Mouse (Mus musculus) heart, postnatal 0 days (tissue): Measurements from ENCODE around the gene Gpr26. TPM values are rescaled to one million over a fixed set of nuclear protein-coding genes. Genes with fewer than 3 reads are reported as not detected.

Experiments used
- ATAC-seq: fragments of 200-750 bp; cut with Nextera tagmentation; 2 replicates; pipeline ENCODE4 v1.8.0; 2017; ENCODE audit warnings: low read depth, moderate number of reproducible peaks, moderate library complexity; ENCODE audit not compliant: insufficient read depth
- DNase-seq: peaks from one replicate; pipeline ENCODE4 v3.0.0-alpha.2; 2016; ENCODE audit warnings: low spot score
- H3K27ac ChIP-seq: fragments of 300-500 bp; sonication (generic); 2 replicates; pipeline ENCODE4 v1.5.1; 2014; ENCODE audit warnings: low read depth, mild to moderate bottlenecking
- H3K27me3 ChIP-seq: fragments of 300-500 bp; sonication (generic); 2 replicates; pipeline ENCODE4 v1.6.1; 2014; ENCODE audit warnings: low read length, mixed read lengths; ENCODE audit not compliant: control insufficient read depth, insufficient read depth
- H3K36me3 ChIP-seq: fragments of 300-500 bp; sonication (generic); replicated peaks from 2 replicates; pipeline ENCODE4 v1.6.1; 2014; ENCODE audit warnings: low read length, mixed read lengths; ENCODE audit not compliant: control insufficient read depth, insufficient read depth
- H3K4me1 ChIP-seq: fragments of 300-500 bp; sonication (generic); 2 replicates; pipeline ENCODE4 v1.6.1; 2014; ENCODE audit warnings: antibody characterized with exemption; ENCODE audit not compliant: control insufficient read depth, insufficient read depth
- H3K4me2 ChIP-seq: fragments of 300-500 bp; sonication (generic); 2 replicates; pipeline ENCODE4 v1.6.1; 2014; ENCODE audit warnings: low read depth, mild to moderate bottlenecking, low read length, moderate library complexity
- H3K4me3 ChIP-seq: fragments of 300-500 bp; sonication (generic); 2 replicates; pipeline ENCODE4 v1.5.1; 2014; ENCODE audit warnings: low read depth, low read length
- H3K9ac ChIP-seq: fragments of 300-500 bp; sonication (generic); replicated peaks from 2 replicates; pipeline ENCODE4 v1.6.1; 2014; ENCODE audit warnings: low read depth, low read length, mixed read lengths
- H3K9me3 ChIP-seq: fragments of 300-500 bp; sonication (generic); replicated peaks from 2 replicates; pipeline ENCODE4 v1.6.1; 2016; ENCODE audit warnings: low read length; ENCODE audit not compliant: control insufficient read depth
- CTCF ChIP-seq: IDR thresholded peaks from 2 replicates; pipeline ENCODE4 v1.5.1; 2016; ENCODE audit warnings: antibody characterized with exemption, control low read depth, low read depth
- EP300 ChIP-seq: IDR thresholded peaks from 2 replicates; pipeline ENCODE4 v1.6.1; 2016; ENCODE audit warnings: antibody characterized with exemption, low read depth
- WGBS: fragments of 180-500 bp; shearing (Covaris S2); extraction: QIAGEN DNeasy Blood & Tissue Kit; methylation state at CpG from one replicate; pipeline ENCODE4 v1.1.7; 2014; 5-methylcytosine and 5-hydroxymethylcytosine counted together
- polyA plus RNA-seq: library from polyadenylated mRNA; unstranded; fragments of >200 nt; fragmentation: Nextera tagmentation; extraction: Ambion mirVana; gene quantifications from 2 replicates; pipeline ENCODE4 v1.2.1, GENCODE M21; 2015
- total RNA-seq: library from RNA; depleted of rRNA; stranded (reverse); fragments of >200 nt; gene quantifications from 2 replicates; pipeline ENCODE4 v1.2.3, GENCODE M21; 2014; ENCODE audit warnings: low replicate concordance

The Gpr26 gene
- total and polyA plus RNA-seq, 2 experiments from 2014 or later = not detected

DNA sequence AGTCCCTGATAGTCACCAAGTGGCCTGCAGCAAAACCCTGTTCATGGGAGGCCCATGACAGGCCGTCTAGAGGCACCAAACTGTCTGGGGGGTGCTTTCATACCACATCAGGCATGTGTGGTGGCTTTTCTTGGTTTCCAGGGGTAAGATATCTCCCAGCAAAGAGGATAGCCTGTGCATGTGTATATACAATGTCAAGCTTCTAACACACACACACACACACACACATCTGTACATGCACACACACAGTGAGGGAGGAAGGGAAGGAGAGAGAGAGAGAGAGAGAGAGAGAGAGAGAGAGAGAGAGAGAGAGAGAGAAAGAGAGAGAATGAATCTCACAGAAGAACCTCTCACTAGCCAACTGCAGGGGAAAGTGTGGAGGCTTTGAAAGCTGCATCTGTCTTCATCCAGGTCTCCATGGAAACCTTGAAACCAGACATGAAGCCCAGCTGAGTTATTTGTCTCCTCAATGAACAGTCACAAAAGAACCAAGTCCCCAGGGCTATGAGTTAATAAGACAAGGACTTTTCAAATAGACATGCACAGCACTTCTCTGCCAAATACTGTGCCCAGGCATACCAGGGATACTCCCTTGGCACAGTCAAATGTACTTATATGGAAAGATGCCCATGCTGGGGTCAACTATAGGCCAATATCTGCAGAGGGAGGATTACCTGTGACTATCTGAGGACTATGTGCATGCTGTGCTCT is 46.9 kb downstream of the Gpr26 start:
- Histone ChIP-seq H3K27me3 (no peaks in the 10 kb centered on the region), H3K36me3 (no peaks in the 10 kb centered on the region), H3K4me3 (no peak overlapping the region), H3K4me2 (no peak overlapping the region), H3K9me3 (no peaks in the 10 kb centered on the region), H3K9ac (no peak overlapping the region), H3K4me1 (no peaks in the 10 kb centered on the region), H3K27ac (no peak overlapping the region)
- DNase-seq = no peak
- no peak for ATAC-seq
- no peak for TF ChIP-seq EP300
- no peak for TF ChIP-seq CTCF
- 17% methylated on average over 1 of the region's 1 CpGs for WGBS

DNA sequence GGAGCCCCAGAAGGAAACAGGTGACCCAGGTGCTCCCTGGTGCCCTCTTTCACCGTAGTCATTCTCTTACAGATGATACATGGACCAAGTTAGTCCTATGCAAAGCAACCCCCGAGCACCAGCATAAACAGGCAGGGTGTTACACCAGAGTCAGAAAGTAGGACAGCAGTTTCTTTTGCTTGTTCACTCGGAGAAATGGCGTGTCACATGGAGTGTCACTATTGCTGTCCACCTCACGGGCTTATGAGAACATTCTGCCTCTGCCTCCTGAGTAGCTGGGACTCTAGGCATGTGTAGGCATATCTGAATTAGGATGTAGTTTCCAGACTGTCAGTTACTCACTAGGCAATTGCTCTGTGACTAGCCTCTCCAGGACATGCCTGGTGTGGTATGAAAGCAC is 47.7 kb downstream of the Gpr26 start:
- 67% methylated on average over 5 of the region's 5 CpGs for WGBS
- TF ChIP-seq CTCF (no peak), EP300 (no peak)

DNA sequence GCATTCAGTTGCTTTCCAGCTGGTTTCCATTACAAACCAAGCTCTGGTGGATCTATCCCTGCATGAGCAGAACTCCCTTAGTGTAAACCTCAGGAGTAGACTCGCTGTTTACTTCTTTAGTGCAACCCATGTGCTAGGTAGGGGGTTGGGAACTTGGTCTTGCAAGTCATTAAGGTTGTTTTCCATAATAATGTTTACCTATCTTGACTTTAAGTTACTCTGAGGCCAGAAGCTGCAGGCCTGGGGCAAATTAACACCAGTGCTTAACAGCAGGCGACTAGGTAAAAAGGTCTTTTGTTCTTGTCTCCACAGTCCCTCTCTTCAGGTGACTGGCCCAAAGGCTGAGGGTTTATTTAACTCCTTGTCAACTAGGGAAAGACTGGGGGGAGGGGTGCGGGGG is 48.9 kb downstream of the Gpr26 start:
- no peak for DNase-seq
- no peaks in the 10 kb centered on the region for H3K4me1 ChIP-seq
- no peak for TF ChIP-seq EP300
- no peak for TF ChIP-seq CTCF
- H3K27me3 ChIP-seq = no peaks in the 10 kb centered on the region
- H3K9me3 ChIP-seq = no peaks in the 10 kb centered on the region
- ATAC-seq = no peak
- no peak overlapping the region for H3K4me2 ChIP-seq
- no peak overlapping the region for H3K9ac ChIP-seq
- no peaks in the 10 kb centered on the region for H3K36me3 ChIP-seq
- H3K27ac ChIP-seq = no peak overlapping the region
- no peak overlapping the region for H3K4me3 ChIP-seq
- whole genome bisulfite sequencing = 14% methylated on average over 3 of the region's 3 CpGs

More for the DNA sequence above, 47.7 kb downstream of the Gpr26 start:
- H3K9ac ChIP-seq = no peak overlapping the region
- ATAC-seq (no peak), DNase-seq (no peak)
- no peak overlapping the region for H3K4me3 ChIP-seq
- no peak overlapping the region for H3K4me2 ChIP-seq
- H3K9me3 ChIP-seq = no peaks in the 10 kb centered on the region
- H3K4me1 ChIP-seq = no peaks in the 10 kb centered on the region
- H3K27me3 ChIP-seq = no peaks in the 10 kb centered on the region
- H3K27ac ChIP-seq = no peak overlapping the region
- no peaks in the 10 kb centered on the region for H3K36me3 ChIP-seq

DNA sequence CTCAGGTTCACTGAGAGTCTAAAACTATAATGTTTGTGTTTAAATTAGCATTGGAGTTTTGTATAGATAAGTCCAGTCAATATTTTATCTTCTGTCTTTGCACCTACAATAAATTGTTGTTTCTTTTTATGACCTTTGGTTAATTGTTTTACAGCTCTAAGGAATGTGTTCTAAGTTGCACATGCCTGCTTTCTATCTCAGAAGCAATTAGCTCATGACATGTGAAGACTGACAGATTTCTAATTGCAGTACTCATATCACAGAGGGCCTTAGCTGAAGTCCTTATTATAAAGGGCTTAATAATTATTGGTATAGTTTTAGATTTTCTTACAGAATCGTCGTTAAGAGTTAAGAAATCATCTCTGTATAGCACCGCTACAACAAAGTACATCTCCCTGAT is 49.7 kb downstream of the Gpr26 start:
- H3K36me3 ChIP-seq = no peaks in the 10 kb centered on the region
- no peak overlapping the region for H3K9ac ChIP-seq
- no peak for TF ChIP-seq CTCF
- no peak for TF ChIP-seq EP300
- no peak overlapping the region for H3K27ac ChIP-seq
- no peak overlapping the region for H3K4me2 ChIP-seq
- no peaks in the 10 kb centered on the region for H3K27me3 ChIP-seq
- ATAC-seq (no peak), DNase-seq (no peak)
- H3K4me3 ChIP-seq = no peak overlapping the region
- no peaks in the 10 kb centered on the region for H3K4me1 ChIP-seq
- no peaks in the 10 kb centered on the region for H3K9me3 ChIP-seq
- 70% methylated on average over 3 of the region's 3 CpGs for WGBS

DNA sequence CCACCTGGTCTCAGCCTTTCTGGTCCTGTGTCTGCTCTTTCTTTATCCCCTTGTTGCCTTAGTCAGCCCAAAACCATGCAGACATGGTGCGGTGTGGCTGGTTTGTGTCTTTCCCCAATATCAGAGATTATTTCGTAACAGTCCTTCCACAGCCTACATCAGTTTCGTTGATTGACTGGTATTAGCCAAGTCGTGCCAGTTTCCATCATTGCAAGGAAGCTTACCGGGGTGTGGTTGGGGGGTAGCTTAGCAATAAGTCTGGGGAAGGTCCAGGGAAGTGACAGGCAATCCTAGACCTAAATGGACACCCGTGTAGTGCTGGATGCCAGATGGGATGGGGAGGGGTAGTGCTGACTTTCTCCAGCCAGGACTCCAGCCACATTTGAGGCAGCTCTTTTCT is 59.3 kb downstream of the Gpr26 start:
- 53% methylated on average over 6 of the region's 6 CpGs for WGBS

DNA sequence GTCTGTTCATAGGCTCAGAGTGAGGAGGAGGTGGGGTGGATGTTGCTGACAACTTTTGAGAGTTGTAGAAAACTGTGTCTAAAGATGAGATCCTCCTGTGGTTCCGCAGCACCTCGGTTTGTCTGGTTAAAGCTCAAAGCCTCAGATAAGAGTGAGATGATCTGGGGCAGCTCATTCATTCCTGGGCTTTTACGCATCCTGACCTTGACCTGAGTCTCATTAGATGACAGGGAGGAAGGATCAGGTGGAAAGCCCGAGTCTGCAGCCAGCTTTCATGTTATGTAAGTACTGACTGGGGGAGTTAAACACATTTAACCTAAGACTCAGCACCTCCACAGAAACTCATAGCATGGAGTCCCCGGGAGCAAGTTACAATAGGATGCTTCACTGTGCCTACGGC is 60.4 kb downstream of the Gpr26 start:
- no peaks in the 10 kb centered on the region for H3K9me3 ChIP-seq
- no peaks in the 10 kb centered on the region for H3K4me1 ChIP-seq
- H3K4me2 ChIP-seq = no peak overlapping the region
- ATAC-seq = no peak
- H3K36me3 ChIP-seq = no peaks in the 10 kb centered on the region
- DNase-seq = no peak
- no peak overlapping the region for H3K27ac ChIP-seq
- no peak overlapping the region for H3K9ac ChIP-seq
- TF ChIP-seq CTCF (no peak), EP300 (no peak)
- H3K27me3 ChIP-seq = no peaks in the 10 kb centered on the region
- 55% methylated on average over 6 of the region's 6 CpGs for WGBS
- no peak overlapping the region for H3K4me3 ChIP-seq

More for the DNA sequence above, 59.3 kb downstream of the Gpr26 start:
- no peak for ATAC-seq
- Histone ChIP-seq H3K27ac (no peak overlapping the region), H3K4me1 (no peaks in the 10 kb centered on the region), H3K27me3 (no peaks in the 10 kb centered on the region), H3K9me3 (no peaks in the 10 kb centered on the region), H3K4me2 (no peak overlapping the region), H3K36me3 (no peaks in the 10 kb centered on the region), H3K9ac (no peak overlapping the region), H3K4me3 (no peak overlapping the region)
- TF ChIP-seq EP300 = no peak
- TF ChIP-seq CTCF = no peak
- DNase-seq = no peak
